Mouse (Mus musculus) embryonic facial prominence, embryonic 10.5 days (tissue): ENCODE data around the gene Plcb1. TPM values are rescaled to one million over a fixed set of nuclear protein-coding genes. Genes with fewer than 3 reads are reported as not detected.
"Not testable (repeated sequence)": the region's sequence is repeated elsewhere in the genome, so short reads cannot be mapped to it uniquely, and the experiment has no call there.

Experiments used
- DNase-seq: peaks from one replicate; pipeline ENCODE4 v3.0.0-alpha.2; 2017; ENCODE audit warnings: low spot score
- H3K27ac ChIP-seq: fragments of 300-500 bp; sonication (generic); replicated peaks from 2 replicates; pipeline ENCODE4 v1.5.1; 2016; ENCODE audit warnings: mild to moderate bottlenecking
- H3K27me3 ChIP-seq: fragments of 300-500 bp; sonication (generic); replicated peaks from 2 replicates; pipeline ENCODE4 v1.6.1; 2016; ENCODE audit warnings: low read depth, mild to moderate bottlenecking; ENCODE audit not compliant: poor library complexity, severe bottlenecking
- H3K36me3 ChIP-seq: fragments of 300-500 bp; sonication (generic); replicated peaks from 2 replicates; pipeline ENCODE4 v1.6.1; 2016; ENCODE audit warnings: mild to moderate bottlenecking, moderate library complexity
- H3K4me1 ChIP-seq: fragments of 300-500 bp; sonication (generic); 2 replicates; pipeline ENCODE4 v1.6.1; 2016
- H3K4me3 ChIP-seq: fragments of 300-500 bp; sonication (generic); 2 replicates; pipeline ENCODE4 v1.5.1; 2016; ENCODE audit warnings: mild to moderate bottlenecking, moderate library complexity
- H3K9me3 ChIP-seq: fragments of 300-500 bp; sonication (generic); 2 replicates; pipeline ENCODE4 v1.6.1; 2016; ENCODE audit warnings: mild to moderate bottlenecking
- WGBS: fragments of 180-500 bp; shearing (Covaris S2); methylation state at CpG from one replicate; pipeline ENCODE4 v1.1.7; 2016; 5-methylcytosine and 5-hydroxymethylcytosine counted together
- polyA plus RNA-seq: library from polyadenylated mRNA; unstranded; fragments of >200 nt; fragmentation: Nextera tagmentation; extraction: Ambion mirVana; gene quantifications from 2 replicates; pipeline ENCODE4 v1.2.1, GENCODE M21; 2016

Plcb1 gene
- polyA plus RNA-seq, 1 experiment from 2014 or later, result 6.0 TPM

GRCm38 (mm10) chr2:134966131-134966530, 180.3 kb downstream of the Plcb1 start:
- H3K9me3 ChIP-seq, result no peaks in the 10 kb centered on the region
- 80% methylated on average over 4 of the region's 4 CpGs for WGBS

GRCm38 (mm10) chr2:134968380-134968779, 182.5 kb downstream of the Plcb1 start:
- no peaks in the 10 kb centered on the region for H3K36me3 ChIP-seq
- H3K27ac ChIP-seq, result no peak overlapping the region
- H3K9me3 ChIP-seq, result no peaks in the 10 kb centered on the region
- WGBS, result 83% methylated on average over 3 of the region's 3 CpGs
- H3K4me1 ChIP-seq, result no peaks in the 10 kb centered on the region
- no peaks in the 10 kb centered on the region for H3K27me3 ChIP-seq
- DNase-seq, result no peak
- H3K4me3 ChIP-seq, result no peak overlapping the region

More at GRCm38 (mm10) chr2:134966131-134966530, 180.3 kb downstream of the Plcb1 start:
- Histone ChIP-seq H3K36me3 (no peaks in the 10 kb centered on the region), H3K4me3 (no peak overlapping the region), H3K4me1 (0 out of 2 replicates have a peak, but pooled peaks cover 4% of the 10 kb centered on the region), H3K27me3 (no peaks in the 10 kb centered on the region), H3K27ac (no peak overlapping the region)
- no peak for DNase-seq

DNA sequence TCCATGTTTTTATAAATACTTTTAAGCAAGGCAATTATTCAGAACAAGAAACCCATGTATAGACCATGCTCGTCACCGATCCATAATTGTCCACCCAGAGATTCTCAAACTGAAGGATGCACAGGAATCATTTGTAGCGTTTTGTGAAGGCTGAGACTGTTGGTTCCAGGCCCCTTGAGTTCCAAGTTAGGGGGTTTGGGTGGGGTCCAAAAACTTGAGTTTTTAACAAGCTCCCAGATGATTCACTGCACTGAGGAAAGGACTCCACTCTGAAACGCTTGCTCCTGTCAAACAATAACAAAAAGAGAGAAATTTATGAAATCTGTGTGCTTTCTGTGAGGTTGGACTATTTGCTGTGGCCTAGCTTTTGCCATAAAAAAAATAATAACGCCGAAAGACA, 186.5 kb downstream of the Plcb1 start:
- Histone ChIP-seq H3K36me3 (no peaks in the 10 kb centered on the region), H3K9me3 (no peaks in the 10 kb centered on the region), H3K4me1 (peaks cover 22% of the 10 kb centered on the region), H3K27me3 (no peaks in the 10 kb centered on the region), H3K4me3 (no peak overlapping the region), H3K27ac (no peak overlapping the region)
- no peak for DNase-seq
- 90% methylated on average over 6 of the region's 6 CpGs for WGBS

- Histone ChIP-seq H3K4me1 (peaks cover 25% of the 10 kb centered on the region), H3K9me3 (no peaks in the 10 kb centered on the region), H3K27me3 (no peaks in the 10 kb centered on the region), H3K27ac (no peak overlapping the region), H3K4me3 (no peak overlapping the region), H3K36me3 (no peaks in the 10 kb centered on the region)
- no peak for DNase-seq
- 29% methylated on average over 6 of the region's 6 CpGs for whole genome bisulfite sequencing
These were observed 188.8 kb downstream of the Plcb1 start for GRCm38 (mm10) chr2:134974711-134975110.

- Histone ChIP-seq H3K36me3 (no peaks in the 10 kb centered on the region), H3K4me1 (peaks cover 25% of the 10 kb centered on the region), H3K9me3 (no peaks in the 10 kb centered on the region), H3K27ac (no peak overlapping the region), H3K27me3 (no peaks in the 10 kb centered on the region), H3K4me3 (no peak overlapping the region)
- WGBS, result 23% methylated on average over 3 of the region's 3 CpGs
- peak; percentile 18 for DNase-seq
These were observed 191.0 kb downstream of the Plcb1 start for GRCm38 (mm10) chr2:134976796-134977330.

DNA sequence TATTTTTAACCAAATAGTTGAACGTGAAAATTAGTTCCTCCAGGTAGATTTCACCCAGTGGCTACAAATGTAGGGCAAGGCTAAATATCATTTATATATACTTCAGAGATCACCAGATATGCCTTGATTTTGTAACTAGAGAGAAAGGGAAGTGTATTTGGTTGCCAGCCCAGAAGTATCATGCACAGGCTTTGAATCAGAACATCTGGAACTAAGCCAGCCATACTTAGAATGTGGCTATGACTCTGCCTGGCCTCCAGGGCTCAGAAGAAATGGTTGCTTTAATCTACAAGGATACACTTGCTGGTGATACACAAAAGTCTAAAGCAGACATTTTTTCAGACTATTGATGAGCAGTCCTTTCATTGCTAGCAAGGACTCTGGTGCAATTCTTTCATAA, 191.8 kb downstream of the Plcb1 start:
- WGBS, result 89% methylated on average over 1 of the region's 1 CpGs
- H3K27me3 ChIP-seq, result no peaks in the 10 kb centered on the region
- H3K4me3 ChIP-seq, result no peak overlapping the region
- peaks cover 25% of the 10 kb centered on the region for H3K4me1 ChIP-seq
- no peak overlapping the region for H3K27ac ChIP-seq
- H3K9me3 ChIP-seq, result no peaks in the 10 kb centered on the region
- DNase-seq, result no peak
- H3K36me3 ChIP-seq, result no peaks in the 10 kb centered on the region

DNA sequence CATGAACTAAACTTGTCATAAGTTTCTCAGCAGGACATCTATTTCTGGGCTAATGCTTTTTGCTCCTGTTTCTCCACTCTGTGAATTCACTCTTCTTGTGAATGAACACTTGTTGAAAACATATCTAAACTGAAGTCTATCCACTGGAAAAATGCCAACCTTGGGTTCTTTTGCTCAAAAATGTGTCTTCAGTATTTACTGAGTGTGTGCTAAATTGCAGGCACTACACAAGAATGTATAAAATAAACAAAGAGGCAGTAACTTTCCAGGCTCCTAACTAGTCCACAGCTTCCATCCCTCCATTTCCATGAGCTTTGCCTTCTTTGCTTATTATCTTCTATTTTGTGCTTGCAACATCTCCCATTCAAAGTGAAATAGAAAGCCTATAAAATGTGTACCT, 195.5 kb downstream of the Plcb1 start:
- H3K27me3 ChIP-seq, result no peaks in the 10 kb centered on the region
- no peak for DNase-seq
- no peak overlapping the region for H3K4me3 ChIP-seq
- H3K9me3 ChIP-seq, result no peaks in the 10 kb centered on the region
- peaks cover 12% of the 10 kb centered on the region for H3K4me1 ChIP-seq
- no peak overlapping the region for H3K27ac ChIP-seq
- H3K36me3 ChIP-seq, result no peaks in the 10 kb centered on the region

DNA sequence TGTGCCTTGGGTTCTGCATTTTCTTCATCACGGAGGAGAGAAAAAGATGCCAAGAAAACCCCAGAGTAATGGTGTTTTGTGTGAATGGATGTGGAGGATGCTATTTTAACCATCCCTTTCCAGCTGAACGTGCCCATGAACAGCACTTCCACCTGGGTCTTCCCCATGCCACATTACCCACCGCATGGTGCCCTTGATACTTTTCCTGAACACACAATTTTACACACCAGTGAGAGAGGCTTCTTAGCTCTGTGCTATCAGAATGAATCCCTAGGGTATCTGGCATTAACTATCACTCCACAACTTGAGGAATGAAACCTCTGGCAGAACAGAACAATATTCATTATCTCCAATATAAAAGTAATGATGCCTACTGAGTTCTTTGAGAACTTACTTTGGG, 199.0 kb downstream of the Plcb1 start:
- no peak overlapping the region for H3K4me3 ChIP-seq
- no peaks in the 10 kb centered on the region for H3K4me1 ChIP-seq
- 87% methylated on average over 3 of the region's 3 CpGs for WGBS
- no peaks in the 10 kb centered on the region for H3K27me3 ChIP-seq
- no peak overlapping the region for H3K27ac ChIP-seq
- H3K36me3 ChIP-seq, result no peaks in the 10 kb centered on the region
- H3K9me3 ChIP-seq, result no peaks in the 10 kb centered on the region
- DNase-seq, result no peak

DNA sequence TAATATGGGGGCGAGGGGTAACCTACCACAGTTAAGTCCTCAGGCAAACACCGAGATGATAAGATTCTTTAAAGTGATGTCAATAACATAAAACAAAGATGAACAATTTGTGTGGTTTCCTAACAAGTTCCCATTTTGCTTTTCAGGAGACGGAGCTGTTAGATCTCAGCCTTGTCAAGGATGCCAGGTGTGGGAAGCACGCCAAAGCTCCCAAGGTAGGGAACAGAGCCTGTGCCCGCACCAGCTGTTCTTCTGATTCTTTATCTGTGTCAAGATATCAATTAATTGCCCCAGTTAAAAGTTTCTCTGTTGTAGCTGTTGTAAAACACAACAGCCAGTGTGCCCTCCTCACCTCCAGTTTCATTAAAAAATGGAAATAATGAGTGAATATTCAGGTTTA, 202.1 kb downstream of the Plcb1 start:
- Histone ChIP-seq H3K27ac (no peak overlapping the region), H3K4me1 (no peaks in the 10 kb centered on the region), H3K9me3 (no peaks in the 10 kb centered on the region), H3K4me3 (no peak overlapping the region), H3K27me3 (no peaks in the 10 kb centered on the region), H3K36me3 (no peaks in the 10 kb centered on the region)
- WGBS, result 87% methylated on average over 5 of the region's 5 CpGs
- no peak for DNase-seq

DNA sequence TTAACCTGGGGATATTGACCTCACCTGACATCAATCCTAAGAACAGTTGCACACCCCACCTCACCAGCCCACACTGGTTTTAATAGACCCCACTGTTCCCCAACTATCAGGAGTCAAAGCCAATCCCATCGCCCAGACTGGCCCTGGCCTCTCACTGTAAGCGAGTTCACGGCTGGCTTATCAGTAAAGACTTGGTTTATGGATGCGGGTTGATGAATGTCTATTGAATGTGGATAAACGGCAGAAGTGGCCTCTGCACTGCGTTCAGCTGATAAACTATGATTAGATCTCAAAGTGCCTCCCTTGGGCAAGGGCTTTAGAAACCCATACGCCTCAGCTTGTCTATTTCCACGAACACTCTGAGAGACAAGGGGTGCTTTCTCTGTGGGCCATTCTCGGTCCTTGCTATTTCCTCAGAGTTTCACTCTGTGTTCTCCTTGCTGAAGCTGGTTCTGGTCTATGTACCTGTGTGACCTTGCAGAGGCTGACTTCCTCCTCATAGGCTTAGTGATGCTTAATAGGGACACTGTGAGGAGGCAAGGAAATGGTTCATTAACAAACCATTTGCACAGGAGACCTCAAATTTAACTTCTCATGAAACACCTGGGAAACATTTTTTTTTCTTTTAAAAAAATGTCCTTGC, 203.9 kb downstream of the Plcb1 start:
- WGBS, result 92% methylated on average over 9 of the region's 9 CpGs
- DNase-seq, result no peak
- H3K27me3 ChIP-seq, result no peaks in the 10 kb centered on the region
- no peaks in the 10 kb centered on the region for H3K36me3 ChIP-seq
- H3K9me3 ChIP-seq, result no peaks in the 10 kb centered on the region
- H3K4me1 ChIP-seq, result no peaks in the 10 kb centered on the region
- no peak overlapping the region for H3K27ac ChIP-seq
- no peak overlapping the region for H3K4me3 ChIP-seq

DNA sequence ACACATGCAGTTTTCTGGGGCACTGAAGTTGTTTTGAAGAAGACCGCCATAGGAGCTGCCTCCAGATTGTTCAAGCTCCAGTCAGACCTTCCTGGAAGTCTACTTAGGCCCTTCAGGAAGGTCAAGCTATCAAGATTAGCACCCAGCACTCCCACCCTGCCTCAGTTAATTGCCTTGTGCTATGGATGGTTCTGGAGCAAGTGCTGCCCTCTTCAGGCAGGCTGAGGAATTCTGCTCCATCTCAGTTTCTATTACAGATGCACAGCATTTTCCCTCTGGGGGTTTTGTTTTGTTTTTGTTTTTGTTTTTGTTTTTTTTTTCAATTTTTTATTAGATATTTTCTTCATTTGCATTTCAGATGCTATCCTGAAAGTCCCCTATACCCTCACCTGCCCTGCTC, 221.3 kb downstream of the Plcb1 start:
- H3K4me1 ChIP-seq, result no peaks in the 10 kb centered on the region
- H3K27me3 ChIP-seq, result no peaks in the 10 kb centered on the region
- no peaks in the 10 kb centered on the region for H3K36me3 ChIP-seq
- WGBS, result 96% methylated on average over 1 of the region's 1 CpGs
- DNase-seq, result no peak
- H3K4me3 ChIP-seq, result no peak overlapping the region
- H3K9me3 ChIP-seq, result no peaks in the 10 kb centered on the region
- no peak overlapping the region for H3K27ac ChIP-seq

GRCm38 (mm10) chr2:135007885-135008284, 222.0 kb downstream of the Plcb1 start:
- not testable (repeated sequence) for H3K27ac ChIP-seq, H3K27me3 ChIP-seq, H3K4me3 ChIP-seq, H3K4me1 ChIP-seq, DNase-seq, H3K9me3 ChIP-seq, H3K36me3 ChIP-seq
- WGBS, result 96% methylated on average over 2 of the region's 2 CpGs

GRCm38 (mm10) chr2:135010371-135010770, 224.5 kb downstream of the Plcb1 start:
- no peak overlapping the region for H3K4me3 ChIP-seq
- no peaks in the 10 kb centered on the region for H3K9me3 ChIP-seq
- no peaks in the 10 kb centered on the region for H3K4me1 ChIP-seq
- no peaks in the 10 kb centered on the region for H3K27me3 ChIP-seq
- H3K36me3 ChIP-seq, result no peaks in the 10 kb centered on the region
- 92% methylated on average over 8 of the region's 8 CpGs for WGBS
- no peak for DNase-seq
- no peak overlapping the region for H3K27ac ChIP-seq
